Mouse (Mus musculus): ENCODE results near the gene Jmjd1c. TPM values are rescaled to one million over a fixed set of nuclear protein-coding genes. Genes with fewer than 3 reads are reported as not detected.

The Jmjd1c gene
- polyA plus RNA-seq, 1 experiment from 2014 or later = 40.8 TPM

GRCm38 (mm10) chr10:67295938-67296466 is 200.1 kb downstream of the Jmjd1c start:
- no peak for TF ChIP-seq CTCF (IDR thresholded peaks at IDR 0.05; ENCODE audit: low read depth)
- Histone ChIP-seq H3K27me3 (ENCODE audit: insufficient read depth, low read length) (no peaks in the 10 kb centered on the region), H3K4me2 (ENCODE audit: low read length) (no peak overlapping the region), H3K36me3 (ENCODE audit: insufficient read depth, low read length) (no peaks in the 10 kb centered on the region), H3K9ac (ENCODE audit: low read depth, low read length) (no peak overlapping the region), H3K9me3 (replicated peaks; ENCODE audit: low read length) (no peaks in the 10 kb centered on the region), H3K4me1 (replicated peaks; ENCODE audit: insufficient read depth, low read length) (no peaks in the 10 kb centered on the region), H3K4me3 (replicated peaks; ENCODE audit: low read depth, low read length) (no peak overlapping the region), H3K27ac (no peak overlapping the region)
- DNase-seq (ENCODE audit: low spot score) (no peak), ATAC-seq (replicated peaks; ENCODE audit: low FRiP score, low read depth) (no peak)
- WGBS = 77% methylated on average over 7 of the region's 7 CpGs

GRCm38 (mm10) chr10:67296482-67297152 is 200.7 kb downstream of the Jmjd1c start:
- H3K4me1 ChIP-seq (replicated peaks; ENCODE audit: insufficient read depth, low read length) = no peaks in the 10 kb centered on the region
- ATAC-seq (replicated peaks; ENCODE audit: low FRiP score, low read depth) = no peak
- TF ChIP-seq CTCF (IDR thresholded peaks at IDR 0.05; ENCODE audit: low read depth) = no peak
- no peak overlapping the region for H3K4me2 ChIP-seq (ENCODE audit: low read length)
- no peak for DNase-seq (ENCODE audit: low spot score)
- no peaks in the 10 kb centered on the region for H3K36me3 ChIP-seq (ENCODE audit: insufficient read depth, low read length)
- WGBS = 73% methylated on average over 8 of the region's 8 CpGs
- no peak overlapping the region for H3K4me3 ChIP-seq (replicated peaks; ENCODE audit: low read depth, low read length)
- no peak overlapping the region for H3K27ac ChIP-seq
- H3K27me3 ChIP-seq (ENCODE audit: insufficient read depth, low read length) = no peaks in the 10 kb centered on the region
- H3K9me3 ChIP-seq (replicated peaks; ENCODE audit: low read length) = no peaks in the 10 kb centered on the region
- H3K9ac ChIP-seq (ENCODE audit: low read depth, low read length) = no peak overlapping the region

DNA sequence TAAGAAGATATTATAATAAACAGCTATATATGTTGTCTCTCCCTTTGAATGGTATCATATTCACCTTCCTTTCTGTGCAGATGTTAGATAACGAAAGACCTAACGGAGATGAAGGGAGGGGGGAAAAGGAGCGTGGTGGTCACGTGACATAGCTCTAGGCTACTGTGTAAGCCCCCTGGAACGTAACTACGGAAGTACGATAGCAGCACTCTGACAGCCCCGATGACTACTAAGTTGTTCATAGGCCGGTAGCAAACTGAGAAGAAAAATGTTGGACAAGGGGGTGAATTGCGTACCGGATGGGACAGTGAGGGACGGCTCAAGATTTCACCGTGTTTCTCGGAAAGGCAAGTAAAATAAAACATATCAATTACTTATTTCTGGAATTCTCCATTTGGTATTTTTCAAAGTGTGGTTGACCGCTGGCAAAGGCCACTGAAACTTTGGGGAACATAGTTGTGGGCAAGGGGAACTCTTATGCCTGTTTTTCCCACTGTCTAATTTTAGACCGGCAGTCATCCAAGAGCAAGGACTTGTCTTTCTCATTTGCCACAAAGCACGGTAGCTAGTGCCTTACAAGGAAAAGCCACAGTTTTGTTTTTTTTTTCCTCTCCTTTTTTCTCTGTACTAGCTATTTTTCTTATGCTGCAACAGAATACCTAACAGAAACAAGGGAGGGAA is 201.4 kb downstream of the Jmjd1c start:
- 82% methylated on average over 17 of the region's 17 CpGs for WGBS
- Histone ChIP-seq H3K27ac (no peak overlapping the region), H3K4me1 (replicated peaks; ENCODE audit: insufficient read depth, low read length) (no peaks in the 10 kb centered on the region), H3K9me3 (replicated peaks; ENCODE audit: low read length) (no peaks in the 10 kb centered on the region), H3K36me3 (ENCODE audit: insufficient read depth, low read length) (no peaks in the 10 kb centered on the region), H3K4me2 (ENCODE audit: low read length) (no peak overlapping the region), H3K4me3 (replicated peaks; ENCODE audit: low read depth, low read length) (no peak overlapping the region), H3K9ac (ENCODE audit: low read depth, low read length) (no peak overlapping the region), H3K27me3 (ENCODE audit: insufficient read depth, low read length) (no peaks in the 10 kb centered on the region)
- DNase-seq (ENCODE audit: low spot score) (no peak), ATAC-seq (replicated peaks; ENCODE audit: low FRiP score, low read depth) (no peak)
- no peak for TF ChIP-seq CTCF (IDR thresholded peaks at IDR 0.05; ENCODE audit: low read depth)

- Histone ChIP-seq H3K27me3 (ENCODE audit: insufficient read depth, low read length) (no peaks in the 10 kb centered on the region), H3K27ac (no peak overlapping the region), H3K9me3 (replicated peaks; ENCODE audit: low read length) (no peaks in the 10 kb centered on the region), H3K36me3 (ENCODE audit: insufficient read depth, low read length) (no peaks in the 10 kb centered on the region), H3K4me3 (replicated peaks; ENCODE audit: low read depth, low read length) (no peak overlapping the region), H3K9ac (ENCODE audit: low read depth, low read length) (no peak overlapping the region), H3K4me2 (ENCODE audit: low read length) (no peak overlapping the region), H3K4me1 (replicated peaks; ENCODE audit: insufficient read depth, low read length) (no peaks in the 10 kb centered on the region)
- TF ChIP-seq CTCF (IDR thresholded peaks at IDR 0.05; ENCODE audit: low read depth) = no peak
- whole genome bisulfite sequencing = 22% methylated on average over 5 of the region's 5 CpGs
- DNase-seq (ENCODE audit: low spot score) (no peak), ATAC-seq (replicated peaks; ENCODE audit: low FRiP score, low read depth) (no peak)
These were observed 202.9 kb downstream of the Jmjd1c start for GRCm38 (mm10) chr10:67298856-67299255.

DNA sequence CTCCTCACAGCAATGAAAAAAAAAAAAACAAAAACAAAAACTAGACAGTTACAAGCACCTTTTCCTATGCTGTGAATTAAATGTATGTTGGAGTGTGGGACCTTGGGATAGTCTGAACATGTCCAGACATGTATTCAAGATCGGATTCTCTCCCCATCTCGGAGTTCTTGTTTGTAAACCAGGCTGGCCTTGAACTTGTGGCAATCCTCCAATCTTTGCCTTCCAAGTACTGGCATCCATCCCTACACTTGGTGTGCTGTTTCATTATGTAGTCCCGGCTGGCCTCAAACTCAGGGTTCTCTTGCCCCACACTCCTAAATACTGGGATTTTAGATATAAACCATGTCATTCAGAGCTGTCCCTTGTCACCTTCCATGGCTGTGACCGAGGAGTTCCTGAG is 203.4 kb downstream of the Jmjd1c start:
- Histone ChIP-seq H3K4me3 (replicated peaks; ENCODE audit: low read depth, low read length) (no peak overlapping the region), H3K4me1 (replicated peaks; ENCODE audit: insufficient read depth, low read length) (no peaks in the 10 kb centered on the region), H3K4me2 (ENCODE audit: low read length) (no peak overlapping the region), H3K27ac (no peak overlapping the region), H3K27me3 (ENCODE audit: insufficient read depth, low read length) (no peaks in the 10 kb centered on the region), H3K9me3 (replicated peaks; ENCODE audit: low read length) (no peaks in the 10 kb centered on the region), H3K9ac (ENCODE audit: low read depth, low read length) (no peak overlapping the region), H3K36me3 (ENCODE audit: insufficient read depth, low read length) (no peaks in the 10 kb centered on the region)
- no peak for DNase-seq (ENCODE audit: low spot score)
- no peak for ATAC-seq (replicated peaks; ENCODE audit: low FRiP score, low read depth)
- 69% methylated on average over 4 of the region's 4 CpGs for WGBS
- TF ChIP-seq CTCF (IDR thresholded peaks at IDR 0.05; ENCODE audit: low read depth) = no peak

- H3K4me1 ChIP-seq (replicated peaks; ENCODE audit: insufficient read depth, low read length) = no peaks in the 10 kb centered on the region
- H3K9ac ChIP-seq (ENCODE audit: low read depth, low read length) = no peak overlapping the region
- TF ChIP-seq CTCF (IDR thresholded peaks at IDR 0.05; ENCODE audit: low read depth) = no peak
- no peak overlapping the region for H3K4me2 ChIP-seq (ENCODE audit: low read length)
- no peak overlapping the region for H3K4me3 ChIP-seq (replicated peaks; ENCODE audit: low read depth, low read length)
- 86% methylated on average over 6 of the region's 6 CpGs for WGBS
- DNase-seq (ENCODE audit: low spot score) (no peak), ATAC-seq (replicated peaks; ENCODE audit: low FRiP score, low read depth) (no peak)
- no peaks in the 10 kb centered on the region for H3K9me3 ChIP-seq (replicated peaks; ENCODE audit: low read length)
- H3K27ac ChIP-seq = no peak overlapping the region
- no peaks in the 10 kb centered on the region for H3K27me3 ChIP-seq (ENCODE audit: insufficient read depth, low read length)
- H3K36me3 ChIP-seq (ENCODE audit: insufficient read depth, low read length) = no peaks in the 10 kb centered on the region
These were observed 205.1 kb downstream of the Jmjd1c start for GRCm38 (mm10) chr10:67301046-67301445.
